Mouse (Mus musculus): ENCODE results near the gene Slc16a9.
A peak's percentile ranks its signal among the peaks of the same experiment; 100 is the strongest.

Slc16a9 gene

GRCm38 (mm10) chr10:70250766-70251165, 5.9 kb downstream of the Slc16a9 start:
- peak; percentile 96 for DNase-seq

- peak; percentile 89 for DNase-seq
Observed at GRCm38 (mm10) chr10:70254666-70255065, 9.8 kb downstream of the Slc16a9 start.

GRCm38 (mm10) chr10:70255601-70256210, 10.8 kb downstream of the Slc16a9 start:
- peak; percentile 70 for DNase-seq

- DNase-seq, result no peak
Observed at GRCm38 (mm10) chr10:70257029-70257428, 12.1 kb downstream of the Slc16a9 start.

GRCm38 (mm10) chr10:70260904-70261303, 16.0 kb downstream of the Slc16a9 start:
- DNase-seq, result no peak

GRCm38 (mm10) chr10:70262051-70262450, 17.2 kb downstream of the Slc16a9 start:
- no peak for DNase-seq

- DNase-seq, result no peak
Observed at GRCm38 (mm10) chr10:70263681-70264189, 18.8 kb downstream of the Slc16a9 start.

GRCm38 (mm10) chr10:70264337-70265036, 19.6 kb downstream of the Slc16a9 start:
- peak; percentile 92 for DNase-seq

GRCm38 (mm10) chr10:70266501-70266900, 21.6 kb downstream of the Slc16a9 start:
- DNase-seq, result no peak

GRCm38 (mm10) chr10:70268581-70269446, 23.9 kb downstream of the Slc16a9 start:
- no peak for DNase-seq

GRCm38 (mm10) chr10:70269447-70269787, 24.5 kb downstream of the Slc16a9 start:
- DNase-seq, result no peak

GRCm38 (mm10) chr10:70276678-70277077, 31.8 kb downstream of the Slc16a9 start:
- no peak for DNase-seq

GRCm38 (mm10) chr10:70279349-70279748, 34.4 kb downstream of the Slc16a9 start:
- DNase-seq, result no peak

- no peak for DNase-seq
Observed at GRCm38 (mm10) chr10:70287825-70288235, 42.9 kb downstream of the Slc16a9 start.

GRCm38 (mm10) chr10:70288406-70289327, 43.8 kb downstream of the Slc16a9 start:
- DNase-seq, result no peak

- DNase-seq, result no peak
Observed at GRCm38 (mm10) chr10:70292014-70292413, 47.1 kb downstream of the Slc16a9 start.

GRCm38 (mm10) chr10:70294094-70294493, 49.2 kb downstream of the Slc16a9 start:
- no peak for DNase-seq

GRCm38 (mm10) chr10:70296531-70297366, 51.8 kb downstream of the Slc16a9 start:
- peak; percentile 96 for DNase-seq

GRCm38 (mm10) chr10:70299118-70299517, 54.2 kb downstream of the Slc16a9 start:
- no peak for DNase-seq

GRCm38 (mm10) chr10:70299653-70300052, 54.8 kb downstream of the Slc16a9 start:
- DNase-seq, result no peak

GRCm38 (mm10) chr10:70301190-70301589, 56.3 kb downstream of the Slc16a9 start:
- no peak for DNase-seq

Measured in heart, adult 11 months (tissue).